Mouse (Mus musculus) bone marrow macrophage, adult 2 months (primary cell): Measurements from ENCODE around the gene Mest.

Experiments
- CTCF ChIP-seq: IDR thresholded peaks from 2 replicates; pipeline ENCODE4 v1.5.1; 2012; ENCODE audit warnings: low read depth, mild to moderate bottlenecking, low read length, moderate library complexity
- POLR2A ChIP-seq: IDR thresholded peaks from 2 replicates; pipeline ENCODE4 v1.6.1; 2012; ENCODE audit warnings: mild to moderate bottlenecking, low read depth, low read length, borderline replicate concordance

DNA sequence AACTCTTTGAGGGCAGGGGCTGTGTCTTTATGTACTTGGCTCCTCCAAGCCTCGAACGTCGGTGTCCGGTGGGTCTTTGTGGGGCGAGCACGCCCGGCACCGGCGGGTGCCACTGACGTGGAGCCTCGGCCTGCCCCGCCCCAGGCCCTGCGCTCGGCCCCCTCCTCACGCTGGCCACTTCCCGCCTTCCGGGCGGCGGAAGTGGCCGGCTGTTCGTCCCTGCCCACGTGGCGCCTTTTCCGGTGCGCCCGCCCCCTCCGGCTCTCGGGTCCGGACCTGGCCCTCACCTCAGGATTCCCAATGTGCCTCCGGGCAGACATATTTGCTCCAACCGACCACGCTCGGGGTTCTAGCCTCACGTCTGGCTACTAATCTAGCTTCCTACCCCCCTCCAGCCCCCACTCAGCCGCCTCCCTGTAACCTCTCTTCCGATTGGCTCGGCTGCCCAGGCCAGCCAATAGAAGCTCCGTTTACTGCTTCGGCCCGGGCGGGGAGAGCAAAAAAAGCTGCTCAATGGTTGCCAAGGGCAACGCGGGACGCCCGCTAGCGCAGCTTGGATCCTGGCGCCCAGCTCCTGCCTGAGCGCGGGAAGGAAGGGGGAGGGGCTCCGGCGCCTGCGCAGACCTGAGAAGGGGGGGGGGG lies 29.9 kb upstream of the Mest start, which contains the start of gene Cep41:
- TF ChIP-seq CTCF: no peak
- TF ChIP-seq POLR2A: no peak
